Mouse (Mus musculus) layer of hippocampus, adult 6 months (tissue): Measurements from ENCODE around the gene Tomm20. TPM values are rescaled to one million over a fixed set of nuclear protein-coding genes. Genes with fewer than 3 reads are reported as not detected.

Source experiments
- long read RNA-seq, 2 experiments: library from polyadenylated mRNA; unstranded; transcript quantifications; one replicate each; pipeline ENCODE4 v2.0.0; 2019 to 2020
- polyA plus RNA-seq: library from polyadenylated mRNA; unstranded; fragments of <200 nt; fragmentation: Nextera tagmentation; gene quantifications from 2 replicates; pipeline ENCODE4 v1.2.3, GENCODE M21; 2021

Tomm20 gene
- polyA plus RNA-seq, result 255 and 258 TPM in 2 replicates
- long read RNA-seq, experiment 1, full-length matches to known transcripts, result 423 of 509 reads
- long read RNA-seq, experiment 1, partial matches to known transcripts, result 8 of 509 reads
- long read RNA-seq, experiment 1, other reads (novel, unspliced or antisense), result 78 of 509 reads
- long read RNA-seq, experiment 2, full-length matches to known transcripts, result 601 of 650 reads
- long read RNA-seq, experiment 2, partial matches to known transcripts, result 3 of 650 reads
- long read RNA-seq, experiment 2, other reads (novel, unspliced or antisense), result 46 of 650 reads

GRCm38 (mm10) chr8:126945730-126946163 is at the start of gene Tomm20:
Gene Tomm20 (minus strand): TSS chr8:126945844.

DNA sequence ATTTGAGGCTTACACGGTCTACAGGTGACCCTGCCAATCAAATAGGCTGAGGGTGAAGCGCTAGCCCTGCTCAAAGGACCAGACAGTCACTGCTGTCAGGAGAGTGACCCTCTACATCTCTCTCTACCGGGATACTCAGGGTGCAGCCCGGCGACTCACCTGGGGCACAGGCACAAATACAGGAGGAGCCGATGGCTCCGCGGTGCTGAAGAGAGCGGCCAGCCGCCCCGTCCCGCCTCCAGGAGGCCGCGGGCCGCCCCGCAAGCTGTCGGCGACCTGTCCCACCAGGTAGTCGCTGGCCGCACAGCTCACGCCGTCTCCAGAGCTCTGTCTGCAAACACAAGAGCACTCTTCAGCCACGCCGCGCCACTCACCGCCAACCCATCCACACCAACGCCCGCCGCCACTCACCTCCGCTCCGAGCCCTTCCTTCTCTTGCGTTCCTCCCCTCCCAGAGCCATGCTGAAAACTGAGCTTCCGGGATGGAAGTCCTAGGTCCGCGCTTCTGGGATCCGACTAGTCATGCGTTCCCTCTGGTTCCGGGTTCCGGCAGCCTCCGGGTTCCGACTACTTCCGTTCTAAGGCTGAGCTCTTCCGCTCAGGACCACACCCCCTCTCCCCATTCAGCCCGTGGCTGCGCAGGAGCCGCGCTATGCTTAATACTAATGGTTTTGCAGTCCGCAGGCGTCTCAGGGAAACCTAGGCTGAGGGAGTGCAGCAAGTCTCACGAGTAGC is 25.1 kb upstream of the Tomm20 start, which contains the start of gene Rbm34:
Gene Rbm34, minus strand, starts transcription at position 493 of the 735 bp plus-strand sequence.

Other genes starting within 250 kb of the Tomm20 start
- gene Rbm34, start 25.2 kb upstream of the Tomm20 start, polyA plus RNA-seq, result 14.0 and 15.9 TPM in 2 replicates
- gene Pard3, start 118.0 kb upstream of the Tomm20 start, polyA plus RNA-seq, result 4.9 and 5.4 TPM in 2 replicates